Mouse (Mus musculus) brain, embryonic 18.5 days (tissue): ENCODE data around the gene Wee1.
"Not testable (repeated sequence)": the region's sequence is repeated elsewhere in the genome, so short reads cannot be mapped to it uniquely, and the experiment has no call there.

Source experiments
- DNase-seq: peaks from one replicate; pipeline ENCODE4 v3.0.0-alpha.2; 2012; ENCODE audit warnings: low read depth, low spot score

The Wee1 gene

DNA sequence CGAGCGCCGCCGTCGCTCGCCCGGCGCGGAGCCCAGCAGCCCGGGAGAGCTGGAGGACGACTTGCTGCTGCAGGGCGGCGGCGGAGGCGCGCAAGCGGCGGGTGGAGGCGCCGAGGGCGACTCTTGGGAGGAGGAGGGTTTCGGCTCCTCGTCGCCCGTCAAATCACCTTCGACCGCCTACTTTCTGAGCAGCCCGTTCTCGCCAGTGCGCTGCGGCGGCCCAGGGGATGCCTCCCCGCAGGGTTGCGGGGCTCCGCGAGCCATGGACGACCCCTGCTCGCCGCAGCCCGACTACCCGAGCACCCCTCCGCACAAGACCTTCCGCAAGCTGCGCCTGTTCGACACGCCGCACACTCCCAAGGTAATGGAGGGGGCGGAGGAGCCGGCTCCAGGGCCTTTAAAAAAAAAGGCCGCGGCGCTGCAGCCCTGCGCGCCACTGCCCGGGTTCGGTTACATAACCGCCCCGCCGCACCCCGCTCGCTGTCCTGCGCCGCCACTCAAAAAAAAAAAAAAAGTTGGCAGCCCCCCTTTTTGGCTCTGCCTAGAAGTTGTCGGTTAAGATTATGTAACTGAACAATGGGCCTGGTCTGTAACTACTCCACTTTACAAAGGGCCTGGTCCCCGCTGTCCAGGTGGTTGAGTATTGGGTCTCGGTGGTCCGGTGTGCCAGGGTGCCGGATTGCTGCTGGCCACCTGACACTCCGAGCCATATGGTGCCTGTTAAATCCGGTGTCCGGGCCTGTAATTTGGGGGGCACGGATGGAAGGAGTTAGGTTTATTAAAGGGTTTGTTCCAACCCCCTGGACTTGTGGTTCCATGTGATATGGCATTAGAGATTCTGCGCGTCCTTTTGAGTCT, 948 bp downstream of the Wee1 start:
- DNase-seq, result no peak

DNA sequence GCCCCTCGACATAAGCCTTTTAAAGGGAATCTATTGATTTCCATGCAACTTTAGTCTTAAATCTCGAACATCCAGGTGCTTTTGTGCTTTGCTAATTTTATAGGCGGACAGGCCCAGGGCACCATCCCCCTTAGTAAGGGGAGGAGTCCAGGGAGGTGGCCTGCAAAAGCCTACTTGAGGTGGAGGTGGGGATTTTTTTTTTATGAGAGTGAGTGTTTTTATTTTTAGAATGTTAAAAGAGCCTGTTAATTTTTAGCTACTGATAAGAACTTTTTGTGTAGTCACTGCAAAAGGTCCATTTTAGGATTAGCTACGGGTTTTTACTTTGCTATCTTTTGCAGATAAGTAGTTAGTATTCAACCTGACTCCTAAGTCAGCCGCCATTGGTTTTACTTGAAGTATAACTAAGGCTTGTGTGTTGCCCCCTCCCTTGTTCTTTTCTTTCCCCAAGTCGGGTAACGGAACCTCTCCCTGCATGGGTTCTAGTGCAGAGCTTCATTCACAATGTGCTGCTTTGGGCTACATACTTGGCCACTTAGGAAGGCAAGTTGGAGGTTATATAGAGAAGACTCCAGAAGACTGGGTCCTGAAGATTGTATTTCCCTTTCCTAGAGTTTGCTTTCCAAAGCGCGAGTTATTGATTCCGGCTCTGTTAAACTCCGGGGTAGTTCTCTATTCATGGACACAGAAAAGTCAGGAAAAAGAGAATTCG, 2.2 kb downstream of the Wee1 start:
- DNase-seq, result no peak

DNA sequence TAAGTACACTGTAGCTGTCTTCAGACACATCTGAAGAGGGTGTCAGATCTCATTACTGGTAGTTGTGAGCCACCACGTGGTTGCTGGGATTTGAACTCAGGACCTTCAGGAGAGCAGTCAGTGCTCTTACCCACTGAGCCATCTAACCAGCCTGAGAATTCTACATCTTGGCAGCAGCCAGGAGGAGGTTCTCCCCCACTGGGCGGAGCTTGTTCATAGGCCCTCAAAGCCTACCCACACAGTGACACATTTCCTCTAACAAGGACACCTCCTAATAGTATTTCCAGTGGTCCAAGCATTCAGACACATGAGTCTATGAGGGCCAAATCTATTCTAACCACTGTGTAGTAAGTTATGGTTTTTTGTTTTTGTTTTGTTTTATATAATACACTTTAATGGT, 6.7 kb downstream of the Wee1 start:
- no peak for DNase-seq

DNA sequence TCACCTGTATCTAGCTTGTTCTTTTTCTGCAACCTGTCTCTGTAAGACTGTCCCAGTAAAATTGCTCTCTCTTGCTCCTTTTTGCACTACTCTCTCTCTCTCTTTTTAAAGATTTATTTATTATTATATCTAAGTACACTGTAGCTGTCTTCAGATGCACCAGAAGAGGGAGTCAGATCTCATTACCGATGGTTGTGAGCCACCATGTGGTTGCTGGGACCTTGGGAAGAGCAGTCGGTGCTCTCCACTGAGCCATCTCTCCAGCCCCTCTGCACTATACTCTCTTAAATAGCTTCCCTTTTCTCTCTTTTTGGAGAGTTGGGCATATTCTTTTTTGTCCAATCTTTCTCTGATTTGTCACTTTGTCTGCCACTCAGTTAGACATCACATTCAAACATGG, 10.4 kb downstream of the Wee1 start:
- DNase-seq, result not testable (repeated sequence)

DNA sequence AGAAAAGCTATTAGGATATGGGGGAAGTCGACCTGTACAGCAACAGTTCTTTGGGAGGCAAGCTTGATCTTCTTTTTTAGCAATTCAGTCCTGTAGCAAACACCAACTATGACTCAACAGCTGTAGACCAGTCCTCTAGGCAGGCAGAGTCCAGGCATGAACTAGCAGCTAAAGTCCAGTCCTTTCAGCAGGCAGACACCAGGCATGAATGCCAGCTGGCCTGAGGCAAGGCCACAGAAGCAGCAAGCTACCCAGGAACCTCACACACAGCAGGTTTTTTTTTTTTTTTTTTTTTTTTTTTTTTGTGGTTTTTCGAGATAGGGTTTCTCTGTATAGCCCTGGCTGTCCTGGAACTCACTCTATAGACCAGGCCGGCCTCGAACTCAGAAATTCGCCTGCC, 12.1 kb downstream of the Wee1 start:
- no peak for DNase-seq

DNA sequence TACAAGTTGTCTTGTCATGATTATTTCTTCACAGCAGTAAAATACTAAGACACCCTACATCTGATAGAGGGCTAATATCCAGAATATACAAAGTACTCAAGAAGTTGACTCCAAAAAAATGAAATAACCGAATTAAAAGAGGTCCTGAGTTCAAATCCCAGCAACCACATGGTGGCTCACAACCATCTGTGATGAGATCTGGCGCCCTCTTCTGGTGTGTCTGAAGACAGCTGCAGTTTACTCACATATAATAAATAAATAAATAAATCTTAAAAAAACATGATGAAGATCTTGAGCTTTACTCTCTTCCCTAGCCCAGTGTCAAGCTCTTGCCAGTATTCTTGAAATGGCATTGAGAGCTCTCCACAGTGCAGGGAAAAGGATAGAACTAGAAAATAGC, 16.7 kb downstream of the Wee1 start:
- DNase-seq, result no peak

DNA sequence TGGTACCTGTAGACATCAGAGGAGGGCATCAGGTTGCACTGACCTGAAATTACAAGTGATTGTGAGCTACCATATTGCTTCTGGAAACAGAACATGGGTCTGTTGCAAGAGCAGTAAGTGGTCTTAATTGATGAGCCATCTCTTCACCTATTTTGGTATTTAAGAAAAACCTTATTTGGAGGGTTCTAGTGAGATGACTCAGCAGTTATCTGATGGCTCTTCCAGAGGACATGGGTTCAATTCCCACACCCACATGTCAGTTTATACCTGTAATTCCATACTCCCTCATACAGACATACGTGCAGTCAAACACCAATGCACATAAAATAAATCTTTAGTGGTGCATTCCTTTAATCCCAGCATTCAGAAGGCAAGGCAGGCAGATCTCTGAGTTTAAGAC, 22.0 kb downstream of the Wee1 start:
- DNase-seq, result no peak

DNA sequence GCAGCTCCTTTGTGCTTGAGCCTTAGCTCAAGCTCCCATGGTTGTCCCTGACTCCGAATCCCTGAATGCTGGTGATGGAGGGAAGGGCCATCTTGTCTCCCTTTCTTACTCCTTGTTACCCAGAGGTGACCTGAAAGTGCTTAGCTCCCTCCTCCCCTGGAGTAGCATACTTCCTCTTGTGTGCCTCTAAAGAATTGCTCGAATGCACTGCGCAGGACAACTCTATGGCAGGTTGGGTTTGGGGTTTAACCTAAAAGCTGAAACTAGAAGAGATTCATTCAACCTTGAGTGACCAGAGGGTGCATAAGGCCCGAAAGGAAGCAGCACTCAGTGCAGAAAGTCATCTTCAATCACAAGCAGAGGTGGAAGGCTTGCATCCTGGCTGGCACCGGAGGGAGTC, 31.0 kb downstream of the Wee1 start:
- DNase-seq, result no peak

DNA sequence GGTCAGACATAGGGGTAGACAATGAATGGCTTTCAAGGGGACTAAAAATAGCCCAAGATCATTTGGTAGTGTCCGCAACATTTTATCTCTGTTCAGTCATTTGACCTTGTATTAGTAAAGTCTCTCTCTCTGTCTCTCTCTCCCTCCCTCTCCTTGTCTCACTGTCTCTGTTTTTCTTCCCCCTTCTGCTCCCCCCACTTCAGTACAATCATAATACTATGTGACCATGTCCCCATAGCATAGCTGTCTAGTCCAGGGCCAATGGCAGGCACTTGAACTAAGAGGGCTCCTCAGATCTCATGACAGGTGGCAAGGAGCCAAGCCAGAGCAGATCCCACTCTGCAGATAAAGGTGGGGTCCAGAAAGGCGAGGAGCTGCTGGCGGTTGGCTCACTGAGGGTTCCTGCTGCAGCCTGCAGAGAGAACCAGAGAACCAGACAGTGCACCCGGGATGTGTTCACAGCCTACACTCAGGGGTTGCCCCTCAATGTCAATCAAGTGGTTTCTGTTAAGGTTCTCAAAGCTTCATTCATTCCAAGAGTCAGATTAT, 34.9 kb downstream of the Wee1 start:
- no peak for DNase-seq

DNA sequence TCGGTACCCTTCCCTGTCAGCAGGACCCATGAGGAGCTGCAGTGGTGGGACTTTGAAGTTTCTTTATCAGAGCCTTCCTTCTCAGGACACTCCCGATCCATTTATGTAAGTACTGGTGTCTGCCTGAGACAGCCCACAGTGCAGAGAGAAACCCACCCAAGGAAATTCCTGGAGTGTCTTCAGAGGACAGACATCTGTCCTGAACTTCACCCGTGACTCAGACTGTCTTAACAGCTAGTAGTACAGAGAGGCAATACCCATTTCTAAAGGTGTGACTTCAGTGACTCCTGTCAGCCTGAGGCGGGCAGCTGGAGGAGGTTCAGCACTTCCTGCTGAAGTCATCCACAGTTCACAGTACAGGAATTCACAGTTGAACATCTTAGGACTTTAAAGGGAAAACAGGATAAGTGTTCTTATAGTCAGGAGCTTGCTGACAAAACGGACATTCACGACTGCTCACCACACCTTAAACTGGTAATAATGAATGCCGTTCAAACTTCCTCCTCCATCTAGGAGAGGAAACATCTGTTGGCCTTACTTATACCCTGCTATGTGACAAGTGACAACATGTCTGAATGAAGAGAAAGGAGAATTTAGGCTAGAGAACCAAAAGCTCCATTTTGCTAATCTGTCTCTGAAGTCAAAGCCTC, 35.5 kb downstream of the Wee1 start:
- no peak for DNase-seq

DNA sequence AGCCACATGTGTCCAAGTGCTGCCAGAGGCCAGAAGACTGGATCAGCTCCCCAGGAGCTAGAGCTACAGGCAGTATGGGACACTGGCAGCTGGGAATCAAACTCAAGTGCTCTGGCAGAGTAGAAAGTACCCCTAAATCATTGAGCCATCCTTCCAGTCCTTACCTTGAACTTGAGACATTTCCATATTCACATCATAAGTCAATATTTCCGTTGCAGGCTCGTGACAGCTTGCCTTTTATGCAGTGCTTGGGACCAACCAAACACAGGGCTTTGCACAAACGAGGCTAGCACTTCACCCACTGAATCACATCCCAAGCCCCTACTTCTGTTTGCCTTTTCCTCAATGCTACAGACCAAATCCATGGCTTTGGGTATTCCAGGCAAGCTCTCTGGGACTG, 36.2 kb downstream of the Wee1 start:
- no peak for DNase-seq

DNA sequence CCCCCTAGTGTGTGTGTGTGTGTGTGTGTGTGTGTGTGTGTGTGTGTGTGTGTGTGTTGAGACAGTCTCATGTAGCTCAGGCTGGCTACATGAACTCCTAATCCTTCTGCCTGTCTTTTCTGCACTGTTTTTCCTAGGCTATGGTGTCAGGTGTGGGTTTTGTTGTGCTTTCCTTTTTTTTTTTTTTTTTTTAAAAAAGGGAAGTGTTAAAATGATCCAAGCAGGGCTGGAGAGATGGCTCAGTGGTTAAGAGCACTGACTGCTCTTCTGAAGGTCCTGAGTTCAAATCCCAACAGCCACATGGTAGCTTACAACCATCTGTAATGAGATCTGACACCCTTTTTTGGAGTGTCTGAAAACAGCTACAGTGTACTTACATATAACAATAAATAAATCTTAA, 38.3 kb downstream of the Wee1 start:
- DNase-seq, result not testable (repeated sequence)

DNA sequence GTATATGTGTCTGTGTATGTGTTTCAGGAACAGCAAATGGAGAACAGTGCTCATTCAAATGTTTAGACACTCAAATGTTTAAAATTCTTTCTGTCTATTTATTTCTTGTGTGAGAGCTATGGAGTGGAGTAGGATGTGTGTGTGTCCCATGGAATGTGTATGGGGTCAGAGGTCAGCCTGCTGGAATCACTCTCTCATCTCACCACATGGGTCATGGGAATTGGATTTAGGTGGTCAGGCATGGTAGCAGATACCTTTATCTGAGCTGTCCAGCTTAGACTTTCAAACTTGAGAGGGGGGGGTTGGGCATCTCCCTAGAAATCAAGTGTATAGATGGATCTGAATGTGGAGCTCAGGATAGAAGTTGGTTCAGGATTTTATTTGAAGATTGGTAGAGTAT, 38.8 kb downstream of the Wee1 start:
- no peak for DNase-seq

DNA sequence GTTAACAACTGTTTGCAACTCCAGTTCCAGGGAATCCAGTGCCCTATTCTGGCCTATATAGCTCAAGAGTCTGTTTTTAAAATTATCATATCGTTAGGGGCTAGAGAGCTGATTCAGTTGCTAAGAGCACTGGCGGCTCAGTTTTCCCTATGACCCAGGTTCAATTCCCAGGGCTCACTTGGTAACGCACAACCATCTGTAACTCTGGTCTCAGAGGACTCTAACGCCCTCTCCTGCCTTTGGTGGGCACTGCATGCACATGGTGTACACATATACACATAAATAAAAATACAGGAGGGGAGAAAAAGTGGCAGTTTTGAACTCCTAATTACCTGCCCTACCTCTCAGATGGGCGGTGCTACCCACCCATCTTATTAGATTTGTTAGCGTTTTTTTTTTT, 41.2 kb downstream of the Wee1 start:
- DNase-seq, result no peak

DNA sequence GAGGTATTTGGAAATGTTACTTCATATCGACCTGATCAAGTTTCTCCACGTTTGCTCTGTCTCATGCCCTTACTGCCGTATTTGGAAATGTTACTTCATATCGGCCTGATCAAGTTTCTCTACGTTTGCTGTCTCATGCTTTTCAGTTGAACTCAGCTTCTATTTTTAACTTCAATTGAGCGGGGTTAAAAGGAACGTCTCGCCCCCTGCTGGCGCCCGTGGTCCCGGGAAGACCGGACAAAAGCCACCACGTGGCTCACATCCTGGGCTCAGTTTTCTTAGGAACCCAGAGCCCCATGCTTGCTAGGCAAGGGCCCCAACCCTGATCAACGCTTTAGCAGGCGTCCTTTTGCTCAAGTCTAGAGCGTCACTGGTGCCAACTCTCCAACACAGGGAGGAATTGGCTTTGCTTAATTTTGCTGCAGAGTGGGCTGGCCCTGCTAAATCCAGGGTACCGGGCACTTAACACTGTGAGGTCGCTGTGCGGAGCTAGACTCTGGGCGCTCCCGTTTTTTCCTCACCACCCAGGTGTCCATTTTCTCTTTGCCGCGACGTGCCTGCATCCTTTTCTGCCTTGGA, 42.3 kb downstream of the Wee1 start:
- peak; percentile 43 for DNase-seq

DNA sequence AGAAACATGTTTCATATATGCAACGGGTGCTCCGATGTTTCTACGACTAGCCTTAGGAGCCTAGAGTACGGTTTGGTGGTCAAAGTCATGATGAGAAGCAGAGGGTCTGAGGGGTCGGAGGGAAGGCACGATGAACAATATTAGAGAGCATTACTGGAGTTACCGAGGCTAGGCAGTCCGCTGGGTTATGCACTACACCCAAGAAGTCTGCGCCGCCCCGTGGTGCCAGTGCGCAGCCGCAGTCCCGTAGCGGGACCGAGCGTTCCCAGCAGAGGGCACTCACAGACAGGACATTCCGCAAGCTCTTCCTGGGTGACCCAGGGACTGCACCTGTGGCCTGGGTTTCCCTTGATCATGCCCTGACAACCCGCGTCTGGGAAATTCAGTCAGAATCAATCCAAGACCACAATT, 42.9 kb downstream of the Wee1 start:
- peak; percentile 70 for DNase-seq

DNA sequence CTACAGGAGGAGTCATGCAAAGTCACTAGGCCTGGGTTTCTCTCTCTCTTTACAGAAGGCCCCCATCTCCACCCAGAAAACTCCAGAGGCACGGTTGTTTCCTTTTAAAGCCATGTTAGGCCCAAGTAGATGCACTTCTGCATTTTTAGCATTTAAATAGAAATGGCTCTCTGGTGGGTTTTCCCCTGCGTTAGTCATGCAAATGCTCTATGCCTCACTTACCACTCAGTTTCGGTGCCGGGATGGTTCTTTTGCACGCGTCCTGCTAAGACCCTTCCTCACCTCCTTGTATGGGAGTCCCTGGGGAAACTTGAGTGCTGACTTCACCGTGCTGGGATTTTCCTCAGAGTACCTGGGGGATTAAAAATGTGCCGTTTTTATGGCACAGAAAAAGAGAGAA, 44.4 kb downstream of the Wee1 start:
- DNase-seq, result no peak

DNA sequence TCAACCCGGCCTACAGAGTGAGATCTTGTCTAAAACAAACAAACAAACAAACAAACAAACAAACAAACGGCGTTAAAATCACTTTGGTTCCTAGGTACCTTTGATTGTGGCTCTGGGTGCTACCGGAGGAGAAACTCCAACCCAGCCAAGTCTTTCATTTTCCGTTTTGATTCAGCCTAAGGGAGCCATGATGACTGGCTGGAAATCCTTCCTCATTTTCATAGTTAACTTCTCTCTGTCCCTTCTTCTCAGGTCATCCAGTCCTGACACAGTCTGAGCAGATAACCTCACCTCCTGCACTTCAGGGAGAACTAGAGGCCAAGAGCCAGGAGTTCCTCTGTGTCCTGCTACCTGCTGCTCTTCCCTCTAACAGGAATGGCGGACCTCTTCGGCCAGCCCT, 57.4 kb downstream of the Wee1 start:
- no peak for DNase-seq

DNA sequence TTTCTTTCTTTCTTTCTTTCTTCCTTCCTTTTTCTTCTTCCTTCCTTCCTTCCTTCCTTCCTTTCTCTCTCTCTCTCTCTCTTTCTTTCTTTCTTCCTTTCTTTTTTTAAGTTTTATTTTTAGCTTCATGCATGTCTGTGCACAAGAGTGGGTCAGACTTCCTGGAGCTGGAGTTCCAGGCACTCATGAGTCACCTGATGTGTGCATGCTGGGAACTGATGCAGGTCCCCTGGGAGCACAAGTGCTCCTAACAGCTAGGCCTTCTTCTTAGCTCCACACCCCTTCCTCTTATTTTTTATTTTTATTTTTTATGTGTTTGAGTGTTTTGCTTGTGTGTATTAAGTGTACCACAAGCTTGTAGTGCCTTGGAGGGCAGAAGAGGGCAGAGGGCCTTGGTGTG, 58.8 kb downstream of the Wee1 start:
- DNase-seq, result no peak

DNA sequence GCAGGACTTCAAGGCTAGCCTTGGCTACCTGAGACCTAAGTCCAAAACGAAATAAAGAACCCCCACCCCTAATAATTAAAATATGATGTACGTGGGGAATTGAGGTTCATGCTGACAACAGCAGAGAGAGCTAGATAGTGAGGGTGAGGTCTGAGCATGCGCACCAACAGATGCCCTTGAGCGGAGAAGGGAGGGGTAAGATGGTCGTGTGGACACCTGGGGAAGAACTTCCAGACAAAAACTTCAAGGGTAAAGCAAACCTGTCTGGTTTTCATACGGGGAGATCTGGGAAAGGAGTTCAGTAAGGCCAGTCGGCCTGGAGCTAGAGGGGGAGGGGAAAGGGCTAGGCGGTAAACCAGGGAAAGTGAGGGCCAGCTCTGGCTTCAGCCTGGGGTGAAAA, 59.6 kb downstream of the Wee1 start:
- no peak for DNase-seq

DNA sequence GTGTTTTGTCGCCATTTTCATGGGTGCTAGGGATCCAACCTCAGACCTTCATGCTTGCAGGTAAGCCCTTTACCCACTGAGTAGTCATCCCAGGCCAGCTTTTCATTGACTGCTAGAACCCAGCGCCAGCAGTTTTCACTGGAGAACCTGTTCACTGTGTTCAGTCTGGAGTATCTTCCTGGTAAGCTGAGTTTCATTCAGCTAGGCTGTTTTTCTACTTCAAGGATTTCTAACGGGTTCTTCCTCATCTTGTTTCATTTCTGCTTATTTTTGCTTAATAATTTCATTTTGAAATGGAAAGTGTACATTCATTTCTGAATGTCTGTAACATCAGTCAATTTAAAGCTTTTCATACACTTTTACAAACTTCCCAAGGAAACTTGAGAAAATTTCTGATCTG, 62.8 kb downstream of the Wee1 start:
- no peak for DNase-seq

DNA sequence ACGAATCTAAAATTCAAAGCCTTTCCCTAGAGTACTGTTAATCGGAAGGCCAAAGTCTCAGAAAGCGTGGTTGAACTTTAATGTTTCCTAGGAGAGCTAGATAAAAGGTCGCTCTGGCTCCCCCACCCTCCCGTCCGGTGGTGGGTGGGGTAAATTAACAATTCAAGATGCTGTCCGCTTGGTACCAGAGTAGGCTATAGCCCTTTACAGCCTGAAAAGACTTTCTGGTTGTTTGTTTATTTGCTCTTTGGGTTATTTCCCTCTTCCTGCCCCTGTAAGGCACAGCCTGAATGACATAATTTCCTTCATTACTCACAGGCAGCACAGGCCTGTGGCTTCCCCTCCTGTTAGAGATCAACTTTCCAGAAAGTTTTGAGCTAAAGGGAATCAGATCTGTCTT, 68.1 kb downstream of the Wee1 start:
- DNase-seq, result no peak
